Mouse (Mus musculus) cerebellum, postnatal 36 days (tissue): ENCODE measurements at regions not wholly inside any gene's neighbourhood (a gene's known extent, or its start where the extent isn't known, plus 50 kb on each side); places are given as distances from the start of the nearest gene placed in this dataset.

Experiments used
- DNase-seq, 2 experiments: peaks; one replicate each; pipeline ENCODE4 v3.0.0; 2021 to 2022; ENCODE audit warnings: mixed read lengths in 2 of 2

DNA sequence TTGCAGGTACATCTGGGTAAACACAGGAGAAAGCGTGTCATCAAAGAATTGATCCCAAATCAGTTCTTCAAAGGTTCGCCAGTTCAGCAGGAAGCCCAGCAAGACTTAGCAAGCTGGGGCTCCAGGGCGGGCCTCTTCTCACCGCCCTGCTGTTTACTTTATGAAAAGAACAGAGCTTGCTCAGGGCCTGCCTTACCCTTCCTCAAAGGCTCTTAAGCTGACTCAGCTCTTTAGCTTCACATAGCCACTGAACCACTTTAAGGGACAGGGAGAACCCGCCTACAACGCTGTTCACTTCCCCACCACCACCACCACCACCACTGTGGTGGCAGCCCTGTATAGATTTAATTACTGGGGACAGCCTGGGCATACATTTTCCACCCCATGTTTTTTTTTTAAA is 148.5 kb downstream of the Clic5 start:
- no peak for DNase-seq

DNA sequence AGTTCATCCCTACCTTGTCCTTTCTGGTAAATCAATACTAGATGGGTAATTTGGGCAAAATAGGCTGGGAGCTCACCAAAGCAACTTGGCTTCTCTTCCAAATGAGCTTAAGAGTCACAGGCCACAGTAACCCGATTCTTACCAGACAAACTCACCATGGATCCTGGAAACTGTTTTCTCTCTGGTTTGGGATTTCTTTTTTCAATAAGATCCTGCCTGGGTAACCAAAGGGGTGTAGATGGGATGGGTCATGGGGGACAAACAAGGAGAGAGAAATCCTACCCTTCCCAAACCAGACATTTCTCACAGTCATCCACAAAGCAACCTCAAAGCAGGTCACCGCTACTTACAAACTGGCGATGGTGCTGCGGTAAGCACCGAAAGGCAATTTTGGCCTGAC is 148.9 kb downstream of the Clic5 start:
- no peak for DNase-seq

DNA sequence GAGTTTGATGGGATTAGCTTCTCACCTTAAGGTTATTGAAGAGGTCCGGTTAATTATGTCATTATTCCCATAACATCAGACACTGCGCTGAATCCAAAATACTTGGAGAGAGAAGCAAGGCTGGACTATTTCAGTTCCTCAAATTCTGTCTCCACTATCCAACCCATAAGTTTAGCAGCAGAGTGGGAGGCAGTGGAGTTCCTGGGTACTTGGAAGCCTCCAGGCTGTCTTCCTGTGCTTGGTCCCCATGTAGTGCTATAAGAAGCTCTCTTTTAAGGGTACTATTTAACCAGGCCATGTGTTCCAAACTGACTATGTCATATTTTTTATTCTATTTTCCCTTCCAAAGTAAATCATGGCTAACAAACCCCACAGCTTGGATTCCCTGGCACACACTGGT is 156.2 kb downstream of the Clic5 start:
- no peak for DNase-seq

DNA sequence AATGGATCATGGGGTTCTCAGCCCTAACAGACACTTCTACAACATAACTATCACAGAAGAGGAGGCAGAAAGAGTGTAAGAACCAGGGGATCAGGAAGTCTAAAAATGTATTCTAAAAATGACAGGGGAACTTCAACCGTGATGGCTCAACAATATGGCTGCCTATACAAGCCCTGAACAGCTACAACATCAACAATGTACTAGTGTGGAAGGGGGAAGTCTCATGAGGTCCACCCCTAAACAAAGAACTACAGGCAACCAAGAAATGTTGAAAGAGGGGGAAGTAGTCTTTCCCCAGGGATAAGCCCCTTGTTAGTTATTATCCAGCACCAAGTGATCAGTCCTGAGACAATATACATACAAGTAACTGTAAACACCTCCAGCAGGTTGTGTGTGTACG is 157.0 kb downstream of the Clic5 start:
- no peak for DNase-seq

DNA sequence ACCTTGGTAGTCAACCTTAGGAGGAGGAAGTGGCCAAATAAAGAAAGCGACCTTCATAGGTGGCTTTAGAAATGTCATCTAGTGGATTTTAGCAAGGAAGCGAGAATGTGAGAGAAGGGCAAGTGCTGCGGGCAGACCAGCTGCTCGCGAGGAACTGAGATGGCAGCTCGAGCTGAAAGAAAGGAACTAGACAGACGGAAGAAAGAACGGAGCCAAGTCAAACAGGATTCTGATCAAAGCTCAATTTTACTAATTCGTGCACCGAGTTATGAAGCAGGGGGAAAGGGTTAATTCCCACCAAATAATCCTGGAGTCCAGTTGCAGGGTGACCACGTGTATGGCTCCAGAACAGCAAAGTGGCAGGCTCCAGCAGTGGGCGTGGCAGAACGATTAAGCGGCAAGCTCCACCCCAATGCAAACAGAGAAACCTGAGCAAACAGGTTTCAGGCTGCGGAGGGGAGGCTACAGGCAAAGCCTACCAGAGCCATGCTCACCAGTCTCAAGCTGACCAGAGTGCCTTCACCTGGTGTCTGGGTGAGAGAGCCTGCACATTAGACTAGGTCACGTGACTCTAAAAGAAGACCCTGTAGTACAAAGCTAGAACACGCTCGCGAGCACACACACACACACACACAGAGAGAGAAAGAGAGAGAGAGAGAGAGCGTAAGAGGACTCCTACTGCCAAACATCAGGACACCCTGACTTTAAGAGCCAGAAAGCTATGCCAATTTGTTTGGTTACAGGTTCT is 162.0 kb downstream of the Clic5 start:
- no peak for DNase-seq

DNA sequence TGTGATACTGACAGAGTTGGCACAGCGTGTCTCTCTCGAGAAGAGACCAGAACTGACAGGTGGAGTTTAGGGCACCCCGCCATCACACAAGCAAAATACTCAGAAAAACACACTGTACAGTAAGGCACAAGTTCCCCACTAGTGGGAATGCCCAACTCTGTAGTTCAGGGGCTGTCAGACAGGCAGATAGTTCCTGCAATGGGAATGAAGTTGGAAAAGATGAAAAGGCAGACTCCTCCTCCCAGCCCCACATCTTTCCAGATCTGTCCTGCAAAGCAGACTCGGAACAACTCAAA is 162.5 kb downstream of the Clic5 start:
- peak in 1 of 2 experiments; percentile 10 for DNase-seq

DNA sequence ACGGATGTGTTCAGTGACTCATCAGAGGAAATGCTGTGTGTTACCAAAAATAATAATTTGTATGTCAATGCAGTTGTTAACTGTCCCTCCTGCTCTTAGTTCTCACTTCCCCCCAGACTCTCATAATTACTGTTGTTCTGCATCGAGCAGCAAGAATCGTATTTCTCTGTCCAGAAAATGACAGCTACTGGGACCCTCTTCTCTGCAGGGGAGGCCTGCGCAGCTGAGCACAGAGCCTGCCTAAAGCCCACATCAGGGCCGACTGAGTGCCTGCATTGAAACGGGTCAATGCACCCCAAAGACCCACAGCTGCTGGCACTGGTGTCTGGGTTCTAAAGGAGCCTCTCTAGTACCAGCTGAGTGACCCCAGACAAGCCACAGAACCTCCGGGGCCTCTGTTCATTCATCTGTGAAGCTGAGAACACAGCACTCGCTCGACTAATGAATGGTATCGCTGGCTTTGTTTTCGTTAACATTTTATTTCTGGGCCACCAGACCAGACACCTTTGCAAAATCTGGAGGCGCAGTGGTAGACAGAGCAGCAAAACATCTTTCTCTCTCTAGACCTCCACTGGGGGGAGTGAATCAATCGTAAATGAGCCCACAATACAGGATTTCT is 163.2 kb downstream of the Clic5 start:
- no peak for DNase-seq

DNA sequence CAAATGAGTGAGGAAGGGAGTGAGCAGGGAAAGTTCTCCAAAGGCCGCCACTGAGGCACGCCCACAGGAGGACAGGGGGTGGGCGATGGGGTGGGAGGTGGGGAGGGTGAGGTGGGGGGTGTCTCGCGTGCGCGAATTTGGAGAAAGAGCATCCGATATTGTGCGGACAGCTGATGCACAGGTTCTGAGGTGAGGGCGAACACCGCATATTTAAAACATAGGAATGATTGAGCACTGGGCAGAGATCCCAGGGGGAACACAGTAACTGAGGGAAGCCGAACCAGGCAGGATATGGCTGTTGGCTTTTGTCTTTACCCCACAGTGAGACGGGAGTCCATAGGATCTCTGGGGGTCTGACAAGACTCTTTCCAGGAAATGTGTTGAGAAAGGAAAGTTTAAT is 163.8 kb downstream of the Clic5 start:
- DNase-seq = no peak

DNA sequence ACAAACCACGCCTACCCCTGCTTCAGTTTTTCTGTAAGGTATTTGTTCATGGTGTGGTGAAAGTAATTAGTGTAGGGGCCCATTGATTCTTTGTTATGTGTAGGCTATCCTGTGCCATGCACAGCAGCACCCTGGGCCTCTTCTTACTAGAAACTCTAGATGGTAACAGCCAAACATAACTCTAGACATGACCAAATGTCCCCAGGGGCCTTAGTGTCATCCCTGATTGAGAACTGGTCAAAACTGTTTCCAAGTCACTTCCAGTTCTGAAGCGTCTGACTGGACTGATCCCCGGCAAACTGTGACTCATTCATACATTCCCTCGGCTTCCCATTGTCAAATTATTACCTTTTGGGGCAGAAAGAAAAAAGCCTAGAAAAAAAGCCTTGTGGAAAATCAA is 174.7 kb downstream of the Clic5 start:
- no peak for DNase-seq

DNA sequence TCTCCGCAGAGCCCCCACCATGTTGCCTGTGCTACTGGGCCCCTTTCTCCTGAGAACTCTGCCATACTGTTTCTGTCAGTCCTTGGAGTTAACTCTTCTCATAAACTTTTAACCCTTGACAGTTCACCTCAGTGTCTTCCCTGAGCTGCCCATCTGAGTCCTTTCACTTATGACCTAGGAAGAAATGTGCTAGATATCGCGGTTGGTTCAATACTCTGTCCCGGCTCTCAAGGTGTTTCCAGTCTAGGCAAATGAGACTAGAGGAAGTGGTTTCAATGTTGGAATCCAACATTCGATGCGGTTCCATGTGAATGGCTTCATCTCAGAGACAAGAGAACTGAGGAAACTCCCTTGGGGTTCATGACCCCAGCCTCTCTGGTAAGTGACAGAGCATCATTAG is 176.1 kb downstream of the Clic5 start:
- no peak for DNase-seq

DNA sequence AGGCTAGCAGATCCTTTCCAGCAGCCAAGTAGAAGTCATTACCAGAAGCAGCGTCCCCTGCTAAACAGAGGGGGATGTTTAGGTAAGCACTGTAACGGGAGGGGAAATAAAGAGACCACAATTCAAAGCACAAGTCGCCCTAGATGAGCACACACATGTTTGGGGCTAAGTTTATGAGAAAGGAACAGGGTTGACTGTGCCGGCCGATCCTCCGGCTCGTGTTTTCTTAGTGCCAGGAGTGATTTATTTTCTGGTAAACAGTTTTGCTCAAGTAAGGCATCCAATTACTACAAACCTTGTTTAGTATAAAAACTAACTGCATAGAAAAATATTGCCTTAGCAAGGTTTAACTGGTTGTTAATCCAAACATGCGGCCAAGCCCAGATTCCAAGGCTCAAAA is 178.1 kb downstream of the Clic5 start:
- no peak for DNase-seq

DNA sequence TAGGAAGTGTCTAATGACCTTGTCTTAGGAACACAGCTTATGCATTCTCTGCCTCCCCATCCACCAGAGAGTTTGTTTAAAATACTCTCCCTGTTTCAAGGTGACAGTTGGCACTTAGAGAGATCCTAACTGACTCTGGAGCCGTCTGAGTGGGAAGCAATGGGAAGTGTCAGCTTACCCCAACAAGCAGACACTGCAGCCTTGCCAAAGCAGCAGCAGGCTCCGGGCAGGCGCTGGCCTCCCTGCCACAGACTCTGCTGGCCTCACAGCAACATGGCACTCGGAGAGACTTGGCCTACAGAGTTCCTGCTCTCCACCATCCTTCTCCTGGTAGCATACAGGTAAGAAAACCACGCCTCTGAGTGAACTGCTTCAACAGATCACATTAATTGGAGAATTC is 179.2 kb downstream of the Clic5 start:
- peak; percentile 12 to 29 for DNase-seq

DNA sequence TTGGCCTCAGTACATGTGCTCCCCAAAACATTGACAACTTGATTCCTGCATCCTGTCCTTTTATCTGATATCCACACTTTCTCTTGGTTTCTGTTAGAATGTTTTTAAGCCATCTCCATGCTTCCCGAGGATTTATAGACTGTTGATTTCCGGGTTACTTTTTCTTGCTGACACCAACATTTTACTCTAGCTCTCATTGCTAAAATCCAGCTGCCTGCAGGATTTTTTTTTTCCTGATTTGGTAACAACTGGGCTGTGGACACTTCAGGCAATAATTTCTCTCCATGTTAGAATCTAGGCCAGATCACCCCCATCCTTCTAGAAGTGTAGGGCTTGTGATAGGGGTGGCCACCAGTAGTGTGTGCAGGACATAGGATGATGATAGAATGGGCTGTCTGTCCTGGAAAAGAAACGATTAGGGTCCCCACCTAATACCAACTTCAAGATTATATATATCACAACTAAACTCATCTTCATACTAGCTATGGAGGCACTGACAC is 182.6 kb downstream of the Clic5 start:
- no peak for DNase-seq

DNA sequence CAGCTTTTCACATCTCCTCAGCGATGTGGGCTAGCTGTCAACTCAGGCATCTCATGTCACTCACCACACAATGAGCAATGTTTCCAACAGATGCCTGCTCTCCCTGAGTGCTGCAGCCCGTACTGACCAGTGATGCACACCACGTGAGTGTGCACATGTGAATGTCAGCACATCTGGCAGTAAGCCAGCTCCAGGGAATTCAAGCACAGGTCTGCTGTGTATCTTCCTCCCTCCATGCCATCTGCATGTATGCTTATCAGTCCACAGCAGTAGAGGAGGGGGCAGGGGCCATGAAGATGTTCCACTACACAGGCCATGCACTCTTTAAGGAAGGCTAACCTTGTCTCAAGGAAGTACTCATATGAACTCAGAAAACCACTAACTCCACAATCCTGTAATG is 183.2 kb downstream of the Clic5 start:
- DNase-seq = no peak

DNA sequence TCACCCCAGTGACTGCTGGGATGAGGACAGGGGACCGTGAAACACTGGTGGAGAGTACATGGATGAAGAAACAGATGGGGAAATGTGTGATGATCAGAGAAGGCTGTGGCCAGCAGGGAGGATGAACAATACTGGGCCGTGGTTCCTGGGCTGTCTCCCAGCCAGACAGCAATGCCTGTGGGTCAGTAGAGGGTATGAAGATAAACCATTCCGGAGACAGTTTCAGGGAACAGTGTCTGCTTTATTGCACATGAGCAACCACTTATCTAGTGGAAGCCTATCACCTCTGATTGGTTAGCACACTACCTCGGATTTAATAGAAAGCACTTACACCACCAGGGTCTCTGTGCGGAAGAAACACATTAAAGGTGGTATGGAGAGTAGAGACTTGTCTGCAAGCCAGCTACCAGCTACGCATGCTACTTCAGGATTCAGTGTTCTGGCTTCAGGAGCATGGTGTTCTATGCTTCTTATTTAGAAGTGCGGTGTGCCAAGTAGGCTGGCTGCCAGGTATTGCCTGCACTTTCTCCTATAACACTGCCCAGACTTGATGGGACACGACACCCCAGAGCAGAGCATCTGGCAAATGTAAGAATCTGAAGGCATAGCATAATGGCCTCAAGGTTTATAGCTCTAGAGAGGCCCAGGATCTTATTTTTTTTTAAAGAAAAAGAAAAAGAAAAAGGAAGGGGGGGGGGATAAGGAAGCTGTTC is 185.5 kb downstream of the Clic5 start:
- DNase-seq = no peak

DNA sequence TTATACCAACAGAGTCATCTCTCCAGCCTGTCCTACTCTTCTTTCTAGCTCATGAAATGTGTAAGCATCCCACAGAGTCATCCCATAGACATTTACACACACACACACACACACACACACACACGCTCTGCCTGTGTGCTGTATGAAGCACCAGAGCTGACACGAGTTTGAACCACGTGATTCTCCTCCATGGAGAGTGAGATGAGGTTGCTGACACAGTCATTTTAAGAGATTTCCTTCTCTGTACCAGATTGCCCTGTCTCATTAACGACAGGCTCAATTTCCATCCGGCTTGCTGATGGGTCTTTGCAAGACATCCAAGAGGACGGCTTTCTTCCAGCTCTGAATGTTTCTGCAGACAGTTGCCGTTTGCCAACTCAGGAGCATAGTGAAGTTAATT is 190.0 kb downstream of the Clic5 start:
- DNase-seq = no peak

DNA sequence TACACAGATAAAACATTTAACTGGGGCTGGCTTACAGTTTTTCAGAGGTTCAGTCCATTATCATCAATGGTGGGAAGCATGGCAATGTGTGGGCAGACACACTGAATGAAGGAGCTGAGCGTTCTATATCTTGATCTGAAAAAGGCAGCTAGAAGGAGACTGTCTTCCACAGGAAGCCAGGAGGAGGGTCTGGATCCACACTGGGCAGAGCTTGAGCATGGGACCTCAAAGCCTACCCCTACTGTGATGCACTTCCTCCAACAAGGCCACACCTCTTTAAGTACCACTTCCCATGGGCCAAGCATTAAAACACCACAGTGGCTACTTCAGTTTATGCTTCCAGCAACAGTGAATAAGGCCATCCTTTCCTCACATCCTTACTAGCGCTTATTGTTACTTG is 200.5 kb downstream of the Clic5 start:
- no peak for DNase-seq

DNA sequence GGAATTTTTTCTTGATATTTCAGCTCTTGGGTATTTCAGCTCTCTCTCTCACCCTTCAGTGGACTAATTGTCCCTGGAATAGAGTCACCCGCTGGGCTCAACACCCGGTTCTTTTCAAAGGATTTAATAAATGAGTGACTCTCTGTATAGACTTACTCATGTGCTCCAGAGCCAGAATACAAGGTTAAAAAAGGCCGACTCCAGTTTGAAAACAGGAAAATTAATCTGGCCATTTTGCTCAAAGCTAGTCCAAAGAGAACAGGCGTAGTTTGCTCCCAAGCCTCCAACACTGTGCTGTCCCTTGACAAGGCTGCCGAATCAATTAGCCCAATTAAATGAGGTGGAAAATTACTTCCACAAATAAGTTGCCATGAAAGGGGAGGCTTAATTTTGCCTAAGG is 209.4 kb downstream of the Clic5 start:
- peak; percentile 2 to 7 for DNase-seq

DNA sequence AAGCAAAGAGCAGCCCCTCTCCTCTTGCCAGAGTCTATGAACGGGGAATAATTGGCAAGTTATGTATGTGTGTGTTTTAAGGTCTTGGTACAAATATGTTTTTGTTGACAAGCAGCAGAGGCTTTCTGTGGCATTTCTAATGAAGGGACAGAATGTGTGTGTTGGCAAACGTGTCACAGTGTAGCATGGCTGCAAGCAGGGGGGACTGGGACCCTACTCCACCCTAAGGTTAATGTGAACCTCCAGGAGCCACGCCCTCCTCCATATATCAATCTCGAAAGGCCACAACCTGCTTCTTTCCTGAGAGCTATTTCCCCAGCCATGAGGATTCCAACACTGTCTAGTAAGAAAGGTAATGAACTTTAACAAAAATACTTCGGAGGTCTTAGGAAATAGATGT is 209.8 kb downstream of the Clic5 start:
- no peak for DNase-seq

DNA sequence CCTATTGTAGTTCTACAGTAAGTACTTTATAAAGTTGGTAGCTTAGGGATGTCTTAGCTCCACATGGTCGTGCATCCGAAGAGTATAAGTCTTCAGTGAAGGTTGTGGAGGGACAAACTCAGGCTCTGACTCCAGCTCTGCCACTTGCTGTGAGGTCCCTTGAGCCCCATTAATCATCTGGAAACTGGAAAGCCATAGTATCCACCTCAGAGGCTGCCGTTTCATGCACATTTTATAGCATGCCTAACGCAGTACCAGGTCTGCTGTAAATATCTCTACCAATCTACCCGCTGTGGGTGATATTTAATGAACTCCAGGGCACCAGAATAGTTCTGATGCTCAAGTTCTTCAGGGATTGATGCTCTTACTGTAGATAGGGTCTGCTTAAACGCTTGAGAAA is 216.5 kb downstream of the Clic5 start:
- no peak for DNase-seq

DNA sequence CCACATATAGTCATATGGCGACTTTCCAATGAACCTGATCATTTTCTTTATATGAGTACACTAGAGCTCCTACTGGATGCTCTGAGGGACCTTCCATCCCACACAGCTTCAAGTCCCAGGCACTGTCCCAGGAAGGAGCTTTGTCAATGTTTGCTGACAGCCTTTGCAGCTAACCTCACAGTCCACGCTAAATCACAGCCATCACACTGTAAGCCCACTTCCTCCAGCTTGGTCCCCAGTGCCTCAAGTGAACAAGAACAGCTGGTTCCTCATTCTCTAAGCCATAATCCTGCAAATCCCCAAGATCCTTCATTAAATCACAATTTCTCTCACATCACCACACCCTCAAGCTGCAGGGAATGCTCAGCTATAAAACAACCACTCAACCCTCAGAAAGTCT is 222.6 kb downstream of the Clic5 start:
- DNase-seq = no peak

DNA sequence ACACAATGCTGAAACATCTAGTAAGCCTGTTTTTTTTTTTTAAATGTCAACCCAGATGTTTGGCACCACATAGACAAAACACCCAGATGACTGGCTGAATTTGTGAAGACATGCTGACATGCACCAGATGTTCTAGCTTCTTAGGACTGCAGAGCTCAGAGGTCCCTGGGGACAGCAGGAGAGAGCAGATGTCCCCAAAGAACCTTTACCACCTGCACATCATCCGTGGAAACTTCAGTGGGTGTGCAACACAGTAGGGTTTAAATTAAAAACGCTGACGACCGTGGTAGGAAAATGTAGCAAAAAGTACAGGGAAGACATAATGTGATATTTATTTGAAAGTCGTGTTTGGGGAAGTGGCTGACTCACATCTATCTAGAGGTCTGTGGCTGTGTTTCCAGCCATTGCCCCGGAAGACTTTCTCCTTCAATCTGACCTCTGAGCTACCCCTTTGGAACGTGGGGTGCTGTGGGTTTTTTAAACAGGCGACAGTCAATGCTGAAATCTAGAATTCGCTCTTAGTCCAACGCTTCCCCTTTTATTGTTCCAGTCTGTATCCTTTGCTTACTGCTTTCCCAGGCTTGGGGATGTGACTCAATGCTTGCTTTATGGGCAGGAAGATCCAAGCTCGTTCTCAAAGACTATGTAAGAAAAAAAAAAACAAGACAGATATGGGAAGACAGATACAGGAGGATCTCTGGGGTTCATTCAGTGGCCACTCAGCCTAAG is 230.5 kb downstream of the Clic5 start:
- DNase-seq = no peak

DNA sequence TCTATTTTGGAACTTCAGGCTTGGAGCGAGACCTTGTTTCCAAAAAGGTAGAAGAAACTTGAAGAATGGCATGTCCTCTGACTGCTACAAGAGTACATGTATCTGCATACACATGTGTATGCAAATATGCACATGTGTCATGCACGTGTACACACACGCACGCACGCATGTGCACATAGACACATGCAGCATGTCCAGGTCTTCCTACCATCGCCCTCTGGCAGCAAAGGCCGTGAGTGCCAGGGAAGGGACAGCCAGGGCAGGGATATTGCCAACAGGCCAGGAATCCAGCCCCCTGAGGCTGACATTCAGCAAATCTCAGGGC is 231.0 kb downstream of the Clic5 start:
- no peak for DNase-seq
